Mouse (Mus musculus) kidney, embryonic 15.5 days (tissue): ENCODE measurements around the gene Asb18. TPM values are rescaled to one million over a fixed set of nuclear protein-coding genes. Genes with fewer than 3 reads are reported as not detected.

Experiments used
- ATAC-seq: fragments of 200-750 bp; cut with Nextera tagmentation; replicated peaks from 2 replicates; pipeline ENCODE4 v1.8.0; 2017; ENCODE audit warnings: moderate TSS enrichment; ENCODE audit not compliant: low FRiP score
- H3K27ac ChIP-seq: fragments of 300-500 bp; sonication (generic); 2 replicates; pipeline ENCODE4 v1.5.1; 2015; ENCODE audit warnings: mild to moderate bottlenecking, inconsistent platforms
- H3K27me3 ChIP-seq: fragments of 300-500 bp; sonication (generic); 2 replicates; pipeline ENCODE4 v1.6.1; 2015; ENCODE audit warnings: inconsistent platforms
- H3K36me3 ChIP-seq: fragments of 300-500 bp; sonication (generic); 2 replicates; pipeline ENCODE4 v1.6.1; 2015; ENCODE audit warnings: inconsistent platforms
- H3K4me1 ChIP-seq: fragments of 300-500 bp; sonication (generic); 2 replicates; pipeline ENCODE4 v1.6.1; 2015; ENCODE audit warnings: inconsistent platforms
- H3K4me2 ChIP-seq: fragments of 300-500 bp; sonication (generic); 2 replicates; pipeline ENCODE4 v1.6.1; 2015; ENCODE audit warnings: moderate library complexity, mild to moderate bottlenecking, inconsistent platforms
- H3K4me3 ChIP-seq: fragments of 300-500 bp; sonication (generic); replicated peaks from 2 replicates; pipeline ENCODE4 v1.5.1; 2015; ENCODE audit warnings: mild to moderate bottlenecking, inconsistent platforms
- H3K9ac ChIP-seq: fragments of 300-500 bp; sonication (generic); 2 replicates; pipeline ENCODE4 v1.6.1; 2015; ENCODE audit warnings: mild to moderate bottlenecking, inconsistent platforms
- H3K9me3 ChIP-seq: fragments of 300-500 bp; sonication (generic); replicated peaks from 2 replicates; pipeline ENCODE4 v1.6.1; 2016; ENCODE audit warnings: inconsistent platforms
- WGBS: fragments of 180-500 bp; shearing (Covaris S2); methylation state at CpG from one replicate; pipeline ENCODE4 v1.1.7; 2015; ENCODE audit warnings: mixed read lengths; 5-methylcytosine and 5-hydroxymethylcytosine counted together
- polyA plus RNA-seq: library from polyadenylated mRNA; unstranded; fragments of >200 nt; fragmentation: Nextera tagmentation; extraction: Ambion mirVana; gene quantifications from 2 replicates; pipeline ENCODE4 v1.2.1, GENCODE M21; 2015

Gene Asb18
- polyA plus RNA-seq, 1 experiment from 2014 or later, result 0.04 TPM

DNA sequence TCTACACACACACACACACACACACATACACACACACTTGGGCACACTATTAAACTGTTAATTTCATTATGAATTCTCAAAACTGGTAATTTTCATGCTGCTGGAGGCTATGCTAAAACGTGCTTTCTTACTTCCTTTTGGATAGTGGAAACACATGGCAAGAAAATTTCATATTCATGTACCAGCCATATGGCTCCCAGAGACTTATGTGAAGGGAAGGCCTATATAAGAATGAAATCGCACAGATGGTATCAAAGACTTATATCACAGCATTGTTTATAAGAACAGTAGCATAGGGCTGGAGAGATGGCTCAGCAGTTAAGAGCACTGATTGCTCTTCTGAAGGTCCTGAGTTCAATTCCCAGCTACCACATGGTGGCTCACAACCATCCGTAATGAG lies 2.3 kb downstream of the Asb18 start:
- Histone ChIP-seq H3K27ac (no peak overlapping the region), H3K36me3 (no peaks in the 10 kb centered on the region), H3K4me3 (no peak overlapping the region), H3K27me3 (0 out of 2 replicates have a peak, but pooled peaks cover 7% of the 10 kb centered on the region), H3K4me1 (no peaks in the 10 kb centered on the region), H3K4me2 (no peak overlapping the region), H3K9ac (no peak overlapping the region), H3K9me3 (no peaks in the 10 kb centered on the region)
- ATAC-seq, result no peak
- 83% methylated on average over 3 of the region's 3 CpGs for WGBS

DNA sequence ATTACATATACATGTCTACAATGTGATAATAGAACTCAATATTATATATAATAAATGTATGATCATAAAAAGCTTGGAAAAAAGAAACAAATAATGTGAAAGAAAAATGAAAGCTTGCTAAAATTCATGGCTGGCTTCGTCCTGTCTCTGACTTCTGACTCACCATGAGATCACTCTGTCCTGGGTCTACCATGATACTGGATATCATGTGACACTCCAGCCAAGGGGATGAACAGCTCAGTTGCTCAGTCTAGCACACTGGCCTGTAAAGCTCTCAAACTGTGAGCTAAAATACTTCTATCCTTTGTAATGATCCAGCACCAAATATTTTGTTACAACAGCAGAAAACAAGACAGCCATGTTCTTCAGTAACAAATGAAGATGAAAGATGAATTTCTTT lies 4.4 kb downstream of the Asb18 start:
- 84% methylated on average over 1 of the region's 1 CpGs for WGBS
- Histone ChIP-seq H3K9me3 (no peaks in the 10 kb centered on the region), H3K27me3 (0 out of 2 replicates have a peak, but pooled peaks cover 7% of the 10 kb centered on the region)

DNA sequence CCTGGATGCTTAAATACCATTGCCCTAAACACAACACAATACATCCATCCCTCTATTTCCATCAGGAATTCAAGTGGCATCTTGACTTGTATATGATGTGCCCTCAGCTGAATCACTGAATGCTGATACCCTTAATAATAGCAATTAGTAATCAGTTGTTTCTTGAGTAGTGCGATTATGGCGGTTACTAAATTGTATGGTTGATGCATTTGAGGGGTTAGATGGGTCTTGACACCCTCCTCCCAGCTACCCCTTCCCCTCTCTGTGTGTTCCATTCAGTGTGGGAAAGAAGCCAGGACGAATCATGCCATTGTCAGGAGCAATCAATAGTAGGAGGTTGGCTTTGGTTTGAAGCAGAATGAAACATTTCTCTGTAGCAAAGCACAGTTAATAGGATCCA lies 5.3 kb downstream of the Asb18 start:
- no peak overlapping the region for H3K4me3 ChIP-seq
- no peak overlapping the region for H3K9ac ChIP-seq
- H3K4me2 ChIP-seq, result no peak overlapping the region
- no peaks in the 10 kb centered on the region for H3K9me3 ChIP-seq
- no peaks in the 10 kb centered on the region for H3K4me1 ChIP-seq
- no peak overlapping the region for H3K27ac ChIP-seq
- no peak for ATAC-seq
- WGBS, result 79% methylated on average over 3 of the region's 3 CpGs
- no peaks in the 10 kb centered on the region for H3K36me3 ChIP-seq
- peaks cover 13% of the 10 kb centered on the region for H3K27me3 ChIP-seq

More for the DNA sequence above, 4.4 kb downstream of the Asb18 start:
- H3K4me3 ChIP-seq, result no peak overlapping the region
- ATAC-seq, result no peak
- H3K4me1 ChIP-seq, result no peaks in the 10 kb centered on the region
- H3K4me2 ChIP-seq, result no peak overlapping the region
- H3K27ac ChIP-seq, result no peak overlapping the region
- no peaks in the 10 kb centered on the region for H3K36me3 ChIP-seq
- no peak overlapping the region for H3K9ac ChIP-seq

DNA sequence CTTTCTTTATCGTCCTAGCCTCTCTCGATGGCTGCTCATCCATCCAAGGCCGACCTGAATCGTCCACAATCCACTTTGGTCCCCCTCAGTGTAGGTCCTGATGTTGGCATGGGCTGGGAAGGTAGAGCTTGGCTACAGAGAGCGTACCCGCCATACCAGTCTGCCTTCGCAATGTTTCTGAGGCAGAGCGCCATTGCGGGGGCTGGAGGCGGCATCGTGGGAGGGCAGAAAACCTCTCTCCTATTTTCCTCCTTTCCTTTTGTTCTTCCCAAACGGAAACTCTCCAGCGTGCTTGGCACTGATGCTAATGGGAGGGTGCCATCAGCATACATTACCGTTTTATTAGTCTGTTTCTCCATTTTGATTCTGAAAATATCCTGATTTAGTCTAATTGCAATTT lies 7.8 kb downstream of the Asb18 start:
- no peak overlapping the region for H3K4me2 ChIP-seq
- 74% methylated on average over 14 of the region's 14 CpGs for WGBS
- no peaks in the 10 kb centered on the region for H3K36me3 ChIP-seq
- H3K9me3 ChIP-seq, result no peaks in the 10 kb centered on the region
- H3K27ac ChIP-seq, result no peak overlapping the region
- H3K9ac ChIP-seq, result no peak overlapping the region
- no peak overlapping the region for H3K4me3 ChIP-seq
- H3K27me3 ChIP-seq, result peaks cover 14% of the 10 kb centered on the region
- no peaks in the 10 kb centered on the region for H3K4me1 ChIP-seq
- no peak for ATAC-seq

DNA sequence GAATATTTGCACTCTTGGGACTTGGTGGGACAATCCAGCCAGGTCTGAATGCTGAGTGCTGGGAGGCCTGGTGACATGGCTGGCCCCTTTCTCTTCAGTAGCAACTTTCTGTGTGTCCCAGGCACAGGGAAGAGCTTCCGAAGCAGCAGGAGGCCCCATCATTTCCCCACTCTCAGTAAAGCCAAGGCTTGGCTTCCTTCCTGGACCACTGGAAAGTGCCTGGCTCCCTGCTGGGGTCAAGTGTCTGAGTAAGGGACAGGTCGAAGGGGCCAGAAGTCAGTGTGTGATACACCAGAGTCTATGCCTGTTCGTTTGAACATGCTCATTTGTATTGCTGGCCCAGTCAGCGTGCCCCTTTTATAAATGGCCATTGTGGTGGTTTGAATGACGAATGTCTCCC lies 13.5 kb downstream of the Asb18 start:
- Histone ChIP-seq H3K27ac (no peak overlapping the region), H3K9ac (no peak overlapping the region), H3K4me3 (no peak overlapping the region), H3K9me3 (no peaks in the 10 kb centered on the region), H3K4me1 (peaks cover 6% of the 10 kb centered on the region), H3K4me2 (no peak overlapping the region), H3K27me3 (peaks cover 38% of the 10 kb centered on the region), H3K36me3 (no peaks in the 10 kb centered on the region)
- WGBS, result 50% methylated on average over 5 of the region's 5 CpGs
- ATAC-seq, result no peak

DNA sequence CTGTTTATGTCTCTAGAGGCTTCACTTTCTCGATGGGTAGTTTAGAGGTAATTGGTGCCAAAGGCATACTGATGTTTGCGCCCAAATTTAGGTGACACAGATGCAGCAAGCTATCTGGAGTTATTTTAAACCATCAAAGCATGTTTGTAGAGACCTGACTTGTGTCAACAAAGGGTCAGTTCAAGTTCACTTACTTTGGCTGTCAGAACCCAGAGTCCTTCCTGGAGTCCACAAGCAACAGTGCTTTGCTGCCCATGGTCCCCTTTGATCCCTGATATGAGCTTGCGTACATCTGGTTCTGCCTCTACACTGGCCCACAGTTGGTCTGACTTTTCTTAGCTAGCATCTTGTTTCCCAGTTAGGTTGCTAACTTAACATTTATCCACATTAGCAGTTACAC lies 14.6 kb downstream of the Asb18 start:
- no peak overlapping the region for H3K4me2 ChIP-seq
- no peak overlapping the region for H3K27ac ChIP-seq
- no peaks in the 10 kb centered on the region for H3K9me3 ChIP-seq
- 83% methylated on average over 3 of the region's 3 CpGs for WGBS
- no peak overlapping the region for H3K4me3 ChIP-seq
- peaks cover 6% of the 10 kb centered on the region for H3K4me1 ChIP-seq
- no peak for ATAC-seq
- H3K9ac ChIP-seq, result no peak overlapping the region
- peaks cover 49% of the 10 kb centered on the region for H3K27me3 ChIP-seq
- H3K36me3 ChIP-seq, result no peaks in the 10 kb centered on the region

DNA sequence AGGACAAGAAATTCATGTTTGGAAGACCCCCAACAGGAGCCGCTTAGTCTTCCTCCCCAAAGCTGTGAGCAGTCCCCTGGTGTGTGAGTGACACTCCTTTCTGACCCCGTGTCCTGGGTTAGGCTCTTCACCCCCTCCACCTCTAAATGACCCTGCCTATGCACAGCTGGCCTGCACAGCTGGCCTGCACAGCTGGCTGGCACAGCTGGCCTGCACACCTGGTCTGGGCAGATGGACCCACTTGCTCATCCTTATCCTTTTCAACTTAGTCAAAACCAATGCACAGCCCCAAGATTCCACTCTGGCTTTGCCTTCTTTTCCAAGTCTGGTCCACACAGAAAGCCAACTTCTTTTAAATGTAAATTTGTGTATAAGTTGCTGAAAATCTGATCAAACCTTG lies 15.8 kb downstream of the Asb18 start:
- H3K27me3 ChIP-seq, result peaks cover 53% of the 10 kb centered on the region
- whole genome bisulfite sequencing, result 65% methylated on average over 2 of the region's 2 CpGs
- no peaks in the 10 kb centered on the region for H3K36me3 ChIP-seq
- no peak for ATAC-seq
- peaks cover 6% of the 10 kb centered on the region for H3K4me1 ChIP-seq
- H3K9me3 ChIP-seq, result no peaks in the 10 kb centered on the region
- H3K27ac ChIP-seq, result no peak overlapping the region
- H3K4me3 ChIP-seq, result no peak overlapping the region
- no peak overlapping the region for H3K4me2 ChIP-seq
- H3K9ac ChIP-seq, result no peak overlapping the region

DNA sequence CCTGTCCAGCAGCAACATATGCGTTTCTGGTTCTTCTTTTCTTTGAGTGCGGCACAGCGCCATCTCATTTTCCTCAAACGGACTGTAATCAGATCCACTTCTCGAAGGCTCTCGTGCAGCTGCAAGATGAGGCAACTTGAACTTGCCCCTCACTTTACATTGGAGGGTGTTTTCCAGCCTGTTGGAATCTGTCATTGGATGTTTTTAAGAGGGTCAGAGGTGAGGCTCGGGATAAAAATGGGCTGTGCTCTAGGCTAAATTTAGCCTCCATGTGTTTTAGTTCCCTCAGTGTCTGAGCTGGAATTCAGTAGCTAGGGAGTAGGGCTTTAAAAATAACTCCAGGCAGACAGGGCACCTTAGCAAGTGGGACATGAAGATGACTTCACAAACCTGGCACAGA lies 16.4 kb downstream of the Asb18 start:
- Histone ChIP-seq H3K4me1 (peaks cover 6% of the 10 kb centered on the region), H3K27ac (no peak overlapping the region), H3K9ac (no peak overlapping the region), H3K27me3 (peaks cover 60% of the 10 kb centered on the region), H3K4me3 (no peak overlapping the region), H3K4me2 (no peak overlapping the region), H3K36me3 (no peaks in the 10 kb centered on the region), H3K9me3 (no peaks in the 10 kb centered on the region)
- WGBS, result 14% methylated on average over 7 of the region's 7 CpGs
- ATAC-seq, result no peak

DNA sequence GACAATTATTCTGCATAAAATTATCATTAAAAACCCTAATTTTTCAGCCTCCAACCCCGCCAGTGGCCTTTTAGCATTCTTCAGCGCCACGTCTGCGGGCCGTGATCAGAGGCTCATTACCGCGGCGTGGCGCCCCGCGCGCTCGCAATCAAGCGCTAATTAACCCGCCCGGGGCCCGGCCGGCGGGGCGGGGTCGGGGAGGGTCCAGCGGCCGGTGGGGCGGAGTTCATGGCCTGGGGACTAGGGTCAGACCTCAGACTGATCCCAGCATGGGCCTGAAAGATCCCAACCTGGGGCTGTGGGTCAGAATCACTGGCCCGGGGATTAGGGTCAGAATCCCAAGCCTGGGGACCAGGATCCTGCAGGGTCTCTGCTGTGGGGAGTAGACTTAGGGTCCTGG lies 22.2 kb downstream of the Asb18 start:
- H3K9ac ChIP-seq, result 0 out of 2 replicates have a peak overlapping the region, but pooled peaks have one; percentile 7
- no peaks in the 10 kb centered on the region for H3K36me3 ChIP-seq
- peaks cover 8% of the 10 kb centered on the region for H3K4me1 ChIP-seq
- no peak for ATAC-seq
- no peak overlapping the region for H3K27ac ChIP-seq
- H3K27me3 ChIP-seq, result peaks cover 65% of the 10 kb centered on the region
- H3K9me3 ChIP-seq, result no peaks in the 10 kb centered on the region
- WGBS, result 2% methylated on average over 25 of the region's 25 CpGs
- peak overlapping the region; percentile 22 for H3K4me3 ChIP-seq
- peak overlapping the region; percentile 53 for H3K4me2 ChIP-seq

DNA sequence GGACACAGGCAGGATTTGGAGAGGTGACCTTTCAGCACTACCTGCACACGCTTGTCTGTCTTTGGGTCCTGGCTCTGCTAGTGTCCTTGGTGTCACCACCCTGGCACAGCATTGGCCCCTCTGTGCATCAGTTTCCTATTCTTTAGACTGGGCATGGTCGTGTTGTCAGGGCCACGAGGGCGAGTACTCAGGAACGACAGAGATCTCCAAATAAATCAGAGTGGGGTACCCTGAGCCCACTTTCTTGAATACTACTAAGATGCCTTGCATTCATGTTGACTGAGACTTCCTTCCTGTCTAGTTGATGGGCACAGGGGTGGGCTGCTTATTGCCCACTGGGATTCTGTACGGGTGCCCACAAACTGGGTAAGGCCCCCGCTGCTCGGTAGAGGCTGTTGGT lies 37.2 kb downstream of the Asb18 start:
- Histone ChIP-seq H3K4me1 (no peaks in the 10 kb centered on the region), H3K27ac (no peak overlapping the region), H3K4me3 (no peak overlapping the region), H3K27me3 (peaks cover 25% of the 10 kb centered on the region), H3K4me2 (no peak overlapping the region), H3K36me3 (no peaks in the 10 kb centered on the region), H3K9ac (no peak overlapping the region), H3K9me3 (no peaks in the 10 kb centered on the region)
- no peak for ATAC-seq
- 93% methylated on average over 8 of the region's 8 CpGs for WGBS

DNA sequence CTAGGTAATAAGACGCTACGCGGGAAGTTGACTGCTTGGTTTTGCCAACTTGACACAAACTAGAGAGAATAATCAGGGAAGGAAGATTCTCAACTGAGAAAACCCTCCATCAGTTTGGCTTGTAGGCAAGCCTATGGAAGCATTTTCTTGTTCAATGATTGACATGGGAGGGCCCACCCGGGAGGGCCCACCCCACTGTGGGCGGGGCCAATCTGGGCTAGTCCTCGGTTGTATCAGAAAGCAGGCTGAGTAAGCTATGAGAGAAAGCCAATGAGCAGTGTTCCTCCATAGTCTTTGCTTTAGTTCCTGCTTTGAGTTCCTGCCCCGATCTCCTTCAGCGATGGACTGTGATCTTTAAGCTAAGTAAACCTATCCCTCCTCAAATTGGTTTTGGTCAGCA lies 38.1 kb downstream of the Asb18 start:
- WGBS, result 83% methylated on average over 8 of the region's 8 CpGs
- H3K27ac ChIP-seq, result no peak overlapping the region
- ATAC-seq, result no peak
- H3K9me3 ChIP-seq, result no peaks in the 10 kb centered on the region
- H3K27me3 ChIP-seq, result peaks cover 33% of the 10 kb centered on the region
- no peaks in the 10 kb centered on the region for H3K4me1 ChIP-seq
- no peak overlapping the region for H3K4me2 ChIP-seq
- H3K9ac ChIP-seq, result no peak overlapping the region
- H3K36me3 ChIP-seq, result no peaks in the 10 kb centered on the region
- H3K4me3 ChIP-seq, result no peak overlapping the region

DNA sequence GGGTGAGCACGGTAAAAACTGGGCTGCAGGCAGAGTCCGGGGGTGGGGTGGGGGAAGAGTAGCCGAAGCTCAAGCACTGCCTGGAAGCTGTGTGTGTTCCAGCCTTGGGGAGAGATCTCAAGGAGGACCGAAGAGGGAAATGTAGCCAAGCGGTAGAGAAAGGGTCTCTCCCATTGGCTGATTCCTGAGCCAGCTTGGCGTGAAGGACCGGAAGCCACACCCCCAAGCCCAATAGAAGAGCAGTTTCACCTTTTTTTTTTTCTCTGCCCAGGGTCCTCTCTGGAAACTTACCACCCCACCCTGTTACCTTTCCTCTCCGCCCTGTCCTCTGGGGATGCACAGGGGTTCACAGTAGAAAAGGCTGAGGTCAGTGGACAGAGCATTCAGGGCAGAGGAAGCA lies 39.9 kb downstream of the Asb18 start:
- Histone ChIP-seq H3K27me3 (peaks cover 52% of the 10 kb centered on the region), H3K9ac (no peak overlapping the region), H3K4me3 (no peak overlapping the region), H3K4me1 (no peaks in the 10 kb centered on the region), H3K4me2 (no peak overlapping the region), H3K36me3 (no peaks in the 10 kb centered on the region), H3K27ac (no peak overlapping the region), H3K9me3 (no peaks in the 10 kb centered on the region)
- 77% methylated on average over 8 of the region's 8 CpGs for WGBS
- no peak for ATAC-seq

DNA sequence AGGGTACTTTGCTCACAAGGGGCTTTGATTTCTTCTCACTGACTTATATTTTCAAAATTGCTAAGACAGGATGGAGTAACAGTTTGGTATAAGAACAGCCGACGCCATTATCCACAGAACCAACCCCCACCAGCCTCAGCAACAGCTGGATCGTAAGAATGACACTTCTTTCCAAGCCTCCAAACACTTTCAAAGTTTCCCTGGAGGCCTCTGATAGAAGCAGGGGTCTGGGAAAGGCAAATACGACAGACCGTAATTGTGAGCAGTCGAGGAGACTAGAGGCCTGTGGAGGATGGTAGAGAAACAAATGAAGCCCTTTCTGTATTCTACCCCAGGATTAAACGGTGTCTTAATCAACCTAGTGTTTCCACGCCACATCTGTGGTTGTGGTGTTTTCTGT lies 42.6 kb downstream of the Asb18 start:
- WGBS, result 39% methylated on average over 8 of the region's 8 CpGs
- Histone ChIP-seq H3K4me1 (peaks cover 13% of the 10 kb centered on the region), H3K4me2 (no peak overlapping the region), H3K27ac (no peak overlapping the region), H3K9me3 (no peaks in the 10 kb centered on the region), H3K4me3 (no peak overlapping the region), H3K27me3 (peaks cover 66% of the 10 kb centered on the region), H3K36me3 (no peaks in the 10 kb centered on the region), H3K9ac (no peak overlapping the region)
- no peak for ATAC-seq
